Mouse (Mus musculus): Measurements from ENCODE around the gene 4931428L18Rik. TPM values are rescaled to one million over a fixed set of nuclear protein-coding genes. Genes with fewer than 3 reads are reported as not detected.
A peak's percentile ranks its signal among the peaks of the same experiment; 100 is the strongest.

The 4931428L18Rik gene
- polyA plus RNA-seq, 1 experiment from 2014 or later = not detected

GRCm38 (mm10) chr1:30948361-30948949, 274.0 kb downstream of the 4931428L18Rik start:
- no peaks in the 10 kb centered on the region for H3K9me3 ChIP-seq
- H3K9ac ChIP-seq = peak overlapping the region; percentile 95
- H3K4me3 ChIP-seq = peak overlapping the region; percentile 70
- H3K27me3 ChIP-seq = no peaks in the 10 kb centered on the region
- peak overlapping the region; percentile 97 for H3K27ac ChIP-seq (replicated peaks)
- peaks cover 22% of the 10 kb centered on the region for H3K36me3 ChIP-seq
- H3K4me2 ChIP-seq = peak overlapping the region; percentile 54
- WGBS = under 1% methylated on average over 16 of the region's 16 CpGs
- H3K4me1 ChIP-seq (replicated peaks) = peaks cover 31% of the 10 kb centered on the region
- no peak for ATAC-seq (ENCODE audit: low FRiP score, low read depth)

Other genes starting within 250 kb of the 4931428L18Rik start
- not detected in 2 replicates for gene AC153137.1, start 244.7 kb downstream of the 4931428L18Rik start, polyA plus RNA-seq (2015; fragmentation: Nextera tagmentation; extraction: Ambion mirVana)
- not detected in 2 replicates for gene Lgsn, start 46.3 kb downstream of the 4931428L18Rik start, polyA plus RNA-seq (2015; fragmentation: Nextera tagmentation; extraction: Ambion mirVana)
- gene Pih1d3, start 154 bp upstream of the 4931428L18Rik start, polyA plus RNA-seq (2015; fragmentation: Nextera tagmentation; extraction: Ambion mirVana) = not detected in 2 replicates

All from hindbrain, embryonic 15.5 days (tissue).